Mouse (Mus musculus) heart, postnatal 36 days (tissue): ENCODE results near the gene Trdmt1. TPM values are rescaled to one million over a fixed set of nuclear protein-coding genes. Genes with fewer than 3 reads are reported as not detected.

ENCODE experiments used
- DNase-seq, 2 experiments: peaks; one replicate each; pipeline ENCODE4 v3.0.0; 2021 to 2022
- intact Hi-C: fragments of 180-260 bp; cut with DNase I; formaldehyde crosslinking; loops from one replicate; pipeline ENCODE4 v1.15.1; 2025
- total RNA-seq, 2 experiments: library from RNA; stranded (reverse); gene quantifications; 2 replicates each; pipeline ENCODE4 v1.2.3; 2021

The Trdmt1 gene
- total RNA-seq, 2 experiments from 2014 or later: 6.5 to 8.0 TPM

- intact Hi-C loops: no loop called here
These were observed 14.8 kb upstream of the Trdmt1 start for GRCm38 (mm10) chr2:13559303-13559702.

GRCm38 (mm10) chr2:13558607-13559262, 14.3 kb upstream of the Trdmt1 start:
- peak; percentile 14 to 38 for DNase-seq
- intact Hi-C loops: no loop called here

More at GRCm38 (mm10) chr2:13559303-13559702, 14.8 kb upstream of the Trdmt1 start:
- no peak for DNase-seq

- peak; percentile 10 to 27 for DNase-seq
- intact Hi-C loops: no loop called here
These were observed 12.9 kb upstream of the Trdmt1 start for GRCm38 (mm10) chr2:13557145-13558030.

GRCm38 (mm10) chr2:13556239-13556638, 11.8 kb upstream of the Trdmt1 start:
- intact Hi-C loops: no loop called here
- DNase-seq: no peak

GRCm38 (mm10) chr2:13553966-13554365, 9.5 kb upstream of the Trdmt1 start:
- no peak for DNase-seq
- intact Hi-C loops: no loop called here

- intact Hi-C loops: no loop called here
- DNase-seq: no peak
These were observed 4.3 kb upstream of the Trdmt1 start for GRCm38 (mm10) chr2:13548749-13549148.

- intact Hi-C loops: loop anchor here (1.0 kb wide), 1 partner anchor 32 kb away; no protein-coding TSS in a partner anchor
- DNase-seq: no peak
These were observed 846 bp downstream of the Trdmt1 start for GRCm38 (mm10) chr2:13543519-13544124.

- intact Hi-C loops: no loop called here
- no peak for DNase-seq
These were observed 4.6 kb downstream of the Trdmt1 start for GRCm38 (mm10) chr2:13539860-13540259.

GRCm38 (mm10) chr2:13538704-13539377, 5.6 kb downstream of the Trdmt1 start:
- intact Hi-C loops: no loop called here

GRCm38 (mm10) chr2:13538258-13538657, 6.2 kb downstream of the Trdmt1 start:
- intact Hi-C loops: no loop called here
- DNase-seq: no peak

More at GRCm38 (mm10) chr2:13538704-13539377, 5.6 kb downstream of the Trdmt1 start:
- no peak for DNase-seq

GRCm38 (mm10) chr2:13537733-13538132, 6.7 kb downstream of the Trdmt1 start:
- peak in 1 of 2 experiments; percentile 14 for DNase-seq
- intact Hi-C loops: no loop called here

- intact Hi-C loops: no loop called here
These were observed 7.7 kb downstream of the Trdmt1 start for GRCm38 (mm10) chr2:13536747-13537146.

GRCm38 (mm10) chr2:13530639-13531038, 13.8 kb downstream of the Trdmt1 start:
- no peak for DNase-seq
- intact Hi-C loops: no loop called here

More at GRCm38 (mm10) chr2:13536747-13537146, 7.7 kb downstream of the Trdmt1 start:
- DNase-seq: no peak

GRCm38 (mm10) chr2:13529253-13529933, 15.1 kb downstream of the Trdmt1 start:
- intact Hi-C loops: no loop called here
- no peak for DNase-seq

- intact Hi-C loops: no loop called here
- DNase-seq: no peak
These were observed 16.9 kb downstream of the Trdmt1 start for GRCm38 (mm10) chr2:13527531-13527930.

- DNase-seq: no peak
- intact Hi-C loops: no loop called here
These were observed 17.3 kb downstream of the Trdmt1 start for GRCm38 (mm10) chr2:13527125-13527524.

- DNase-seq: no peak
- intact Hi-C loops: no loop called here
These were observed 18.3 kb downstream of the Trdmt1 start for GRCm38 (mm10) chr2:13526205-13526604.

- intact Hi-C loops: no loop called here
These were observed 20.7 kb downstream of the Trdmt1 start for GRCm38 (mm10) chr2:13523540-13524456.

GRCm38 (mm10) chr2:13522106-13522505, 22.4 kb downstream of the Trdmt1 start:
- intact Hi-C loops: no loop called here
- DNase-seq: no peak

More at GRCm38 (mm10) chr2:13523540-13524456, 20.7 kb downstream of the Trdmt1 start:
- DNase-seq: no peak
